In the genomic region with DNA sequence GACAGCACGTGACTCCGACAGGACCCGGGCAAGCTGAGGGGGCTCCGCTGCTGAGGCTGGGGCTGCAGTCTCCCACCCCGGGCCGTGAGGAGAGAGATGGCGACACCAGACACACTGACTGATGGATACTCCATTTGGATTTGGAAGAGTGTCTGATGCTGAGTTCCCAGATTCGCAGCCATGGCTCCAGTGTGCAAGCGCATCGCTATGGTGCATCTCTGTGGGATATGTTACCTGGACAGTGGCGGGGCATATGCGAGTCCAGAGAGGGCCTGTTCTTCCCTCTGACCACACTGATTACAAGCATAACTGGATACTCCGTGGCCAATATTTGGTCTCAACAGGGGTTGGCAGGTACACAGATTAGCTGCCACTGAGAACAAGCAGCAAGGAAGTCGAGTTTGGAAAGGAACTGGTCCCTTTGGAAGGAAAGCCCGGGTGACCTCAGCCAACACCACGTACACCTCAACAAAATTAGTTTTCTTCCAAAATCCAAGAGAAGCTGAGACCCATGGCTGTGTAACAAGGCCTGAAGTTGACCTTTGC, we compare ENCODE assay signal across 39 mouse cellular contexts. TPM values are rescaled to one million over a fixed set of nuclear protein-coding genes. Genes with fewer than 3 reads are reported as not detected.
A peak's percentile ranks its signal among the peaks of the same experiment; 100 is the strongest.
DNase-seq lines count a peak whose midpoint lies in the region; ATAC-seq and TF ChIP-seq lines count a peak whose summit lies in the region.
"Had no signal": no experiment of that assay in that cellular context is flagged by ENCODE, and none has a peak within 500 bp of the region (broad histone marks: within the 10 kb centered on the region; RNA-seq: fewer than 3 reads in every experiment).

No protein-coding gene starts in this region.

- no peaks in the 10 kb centered on the region for H3K9me3 ChIP-seq in midbrain, embryonic 12.5 days
- no peaks in the 10 kb centered on the region for H3K9me3 ChIP-seq in midbrain, embryonic 16.5 days (replicated peaks; ENCODE audit: control insufficient read depth, low read length, poor library complexity, severe bottlenecking)
- H3K9me3 ChIP-seq in hindbrain, embryonic 16.5 days (ENCODE audit: control insufficient read depth, low read length): no peaks in the 10 kb centered on the region
- H3K9me3 ChIP-seq: forebrain, embryonic 15.5 days; heart, embryonic 12.5 days; hindbrain, embryonic 13.5 days; kidney, embryonic 15.5 days; limb, embryonic 13.5 days; lung, embryonic 15.5 days; neural tube, embryonic 13.5 days; stomach, embryonic 15.5 days had no signal

- H3K27me3 ChIP-seq in midbrain, embryonic 12.5 days: no peaks in the 10 kb centered on the region
- no peaks in the 10 kb centered on the region for H3K27me3 ChIP-seq in midbrain, embryonic 16.5 days (ENCODE audit: control insufficient read depth, insufficient read depth, low read depth, low read length)
- H3K27me3 ChIP-seq in cerebellum, adult 2 months (ENCODE audit: control insufficient read depth, insufficient read depth, low read length): no peaks in the 10 kb centered on the region
- no peaks in the 10 kb centered on the region for H3K27me3 ChIP-seq in hindbrain, embryonic 16.5 days (replicated peaks; ENCODE audit: control insufficient read depth, insufficient read depth, low read length)
- H3K27me3 ChIP-seq: forebrain, embryonic 15.5 days; hindbrain, embryonic 13.5 days; kidney, embryonic 15.5 days; limb, embryonic 13.5 days; lung, embryonic 15.5 days; neural tube, embryonic 13.5 days; Patski; stomach, embryonic 15.5 days had no signal

- peaks cover 3% of the 10 kb centered on the region; the same call in 1 of the 2 replicates for H3K4me1 ChIP-seq in midbrain, embryonic 12.5 days
- H3K4me1 ChIP-seq in midbrain, embryonic 16.5 days (ENCODE audit: control insufficient read depth, insufficient read depth, low read length): peaks cover 14% of the 10 kb centered on the region
- H3K4me1 ChIP-seq in cerebellum, adult 2 months (ENCODE audit: control insufficient read depth, insufficient read depth, low read length): peaks cover 25% of the 10 kb centered on the region
- peaks cover 14% of the 10 kb centered on the region for H3K4me1 ChIP-seq in hindbrain, embryonic 16.5 days (ENCODE audit: control insufficient read depth, insufficient read depth, low read depth, low read length)
- H3K4me1 ChIP-seq: heart, embryonic 12.5 days; kidney, embryonic 15.5 days; limb, embryonic 13.5 days; lung, embryonic 15.5 days; stomach, embryonic 15.5 days had no signal

- no peak overlapping the region for H3K4me2 ChIP-seq in midbrain, embryonic 12.5 days (replicated peaks)
- no peak overlapping the region for H3K4me2 ChIP-seq in midbrain, embryonic 16.5 days (ENCODE audit: low read length)
- H3K4me2 ChIP-seq in hindbrain, embryonic 16.5 days (ENCODE audit: low read length): no peak overlapping the region
- H3K4me2 ChIP-seq: forebrain, embryonic 15.5 days; heart, embryonic 12.5 days; hindbrain, embryonic 13.5 days; kidney, embryonic 15.5 days; limb, embryonic 13.5 days; liver, embryonic 11.5 days; lung, embryonic 15.5 days; midbrain, embryonic 11.5 days; neural tube, embryonic 13.5 days; stomach, embryonic 15.5 days had no signal

- H3K36me3 ChIP-seq in midbrain, embryonic 12.5 days: peaks cover 45% of the 10 kb centered on the region
- peaks cover 23% of the 10 kb centered on the region for H3K36me3 ChIP-seq in midbrain, embryonic 16.5 days (ENCODE audit: control insufficient read depth, insufficient read depth, low read length)
- peaks cover 28% of the 10 kb centered on the region for H3K36me3 ChIP-seq in hindbrain, embryonic 16.5 days (ENCODE audit: control insufficient read depth, insufficient read depth, low read length)
- H3K36me3 ChIP-seq: heart, embryonic 12.5 days; kidney, embryonic 15.5 days; limb, embryonic 13.5 days; lung, embryonic 15.5 days; stomach, embryonic 15.5 days had no signal

- WGBS in midbrain, embryonic 12.5 days: 94% methylated on average over 16 of the region's 16 CpGs
- WGBS in midbrain, embryonic 16.5 days: 96% methylated on average over 16 of the region's 16 CpGs
- WGBS in cerebellum, adult 2 months: 25% methylated on average over 16 of the region's 16 CpGs
- 93% methylated on average over 16 of the region's 16 CpGs for WGBS in hindbrain, embryonic 16.5 days

- no peak for TF ChIP-seq POLR2A in cerebellum, adult 2 months (IDR thresholded peaks at IDR 0.05; ENCODE audit: borderline replicate concordance, insufficient read depth, low read length)

- no peak overlapping the region for H3K27ac ChIP-seq in midbrain, embryonic 12.5 days (replicated peaks)
- H3K27ac ChIP-seq in midbrain, embryonic 16.5 days (ENCODE audit: low read length): no peak overlapping the region
- peak overlapping the region; percentile 21 for H3K27ac ChIP-seq in cerebellum, adult 2 months (ENCODE audit: insufficient read depth, low read length)
- no peak overlapping the region for H3K27ac ChIP-seq in hindbrain, embryonic 16.5 days (ENCODE audit: low read depth, low read length)
- H3K27ac ChIP-seq: forebrain, embryonic 15.5 days; hindbrain, embryonic 13.5 days; kidney, embryonic 15.5 days; limb, embryonic 13.5 days; lung, embryonic 15.5 days; neural tube, embryonic 13.5 days; stomach, embryonic 15.5 days had no signal

- 0 out of 2 replicates have a peak, but pooled peaks have one; percentile 23 for ATAC-seq in midbrain, embryonic 12.5 days (ENCODE audit: low FRiP score, low read depth)
- ATAC-seq in midbrain, embryonic 16.5 days: no peak
- no peak for ATAC-seq in hindbrain, embryonic 16.5 days
- ATAC-seq: forebrain, embryonic 15.5 days; inflammation-experienced regulatory T-cells, adult 6 months; Patski had no signal

- DNase-seq in ZHBTc4 (ENCODE audit: low read depth, low spot score): peak; percentile 10
- DNase-seq in cerebellum, adult 2 months: peak; percentile 49 to 69
- peak; percentile 20 to 39 for DNase-seq in cerebellum, postnatal 36 days
- no peak for DNase-seq in adrenal gland, postnatal 10 days
- DNase-seq: adrenal gland, postnatal 36 days; B cell, adult 2 months; gastrocnemius, postnatal 25 days; heart, adult 18-20 months; heart, postnatal 4 days; kidney, adult 11 months; kidney, postnatal 25 days; thymus, postnatal 14 days had no signal

- no peak overlapping the region for H3K9ac ChIP-seq in midbrain, embryonic 12.5 days (replicated peaks)
- H3K9ac ChIP-seq in midbrain, embryonic 16.5 days (ENCODE audit: low read depth, low read length): no peak overlapping the region
- H3K9ac ChIP-seq in hindbrain, embryonic 16.5 days (ENCODE audit: low read depth, low read length): no peak overlapping the region
- H3K9ac ChIP-seq: forebrain, embryonic 15.5 days; heart, embryonic 12.5 days; hindbrain, embryonic 13.5 days; kidney, embryonic 15.5 days; limb, embryonic 13.5 days; lung, embryonic 15.5 days; neural tube, embryonic 13.5 days; stomach, embryonic 15.5 days had no signal

- no peak for TF ChIP-seq CTCF in cerebellum, adult 2 months (IDR thresholded peaks at IDR 0.05; ENCODE audit: borderline replicate concordance, insufficient read depth, low read depth, low read length)

- no peak overlapping the region for H3K4me3 ChIP-seq in midbrain, embryonic 12.5 days
- H3K4me3 ChIP-seq in midbrain, embryonic 16.5 days (ENCODE audit: low read depth, low read length): no peak overlapping the region
- H3K4me3 ChIP-seq in cerebellum, adult 2 months (replicated peaks; ENCODE audit: insufficient read depth, low read depth, low read length): no peak overlapping the region
- H3K4me3 ChIP-seq in hindbrain, embryonic 16.5 days (ENCODE audit: low read length): no peak overlapping the region
- H3K4me3 ChIP-seq: forebrain, embryonic 15.5 days; heart, embryonic 12.5 days; hindbrain, embryonic 13.5 days; kidney, embryonic 15.5 days; limb, embryonic 13.5 days; lung, embryonic 15.5 days; neural tube, embryonic 13.5 days; stomach, embryonic 15.5 days had no signal

RNA-seq across cellular contexts. Expression of gene Ccdc175, which starts 38.8 kb away (rescaled TPM):
- polyA plus RNA-seq in midbrain, embryonic 12.5 days (2016; fragmentation: Nextera tagmentation; extraction: Ambion mirVana): 0.12 TPM in 1 of 2 replicates, not detected in the other
- polyA plus RNA-seq in midbrain, embryonic 16.5 days (2015; fragmentation: Nextera tagmentation; extraction: Ambion mirVana): not detected in 2 replicates
- not detected in 2 replicates for polyA plus RNA-seq in cerebellum, adult 2 months (2012; rRNA removed)
- not detected for total RNA-seq in adrenal gland, postnatal 10 days (2021)
- not detected in 2 replicates for polyA plus RNA-seq in hindbrain, embryonic 16.5 days (2015; fragmentation: Nextera tagmentation; extraction: Ambion mirVana)
- total RNA-seq: adrenal gland, adult 18-20 months; adrenal gland, postnatal 36 days; gastrocnemius, adult 18-20 months; gastrocnemius, postnatal 25 days; heart, adult 18-20 months; heart, postnatal 4 days; layer of hippocampus, adult 18-20 months; layer of hippocampus, postnatal 10 days; left cerebral cortex, adult 18-20 months; left cerebral cortex, postnatal 14 days; megakaryocyte, adult 5-6 weeks; MEL had no signal
- polyA plus RNA-seq: embryonic facial prominence, embryonic 11.5 days; forebrain, embryonic 15.5 days; heart, embryonic 12.5 days; heart, postnatal 0 days; hindbrain, embryonic 13.5 days; kidney, embryonic 15.5 days; limb, embryonic 13.5 days; liver, embryonic 11.5 days; liver, embryonic 16.5 days; lung, embryonic 15.5 days; midbrain, embryonic 11.5 days; neural tube, embryonic 13.5 days; Patski; small intestine, adult 2 months; stomach, embryonic 15.5 days had no signal
